Mouse (Mus musculus): Measurements from ENCODE around the gene Ift74.

Ift74 gene

DNA sequence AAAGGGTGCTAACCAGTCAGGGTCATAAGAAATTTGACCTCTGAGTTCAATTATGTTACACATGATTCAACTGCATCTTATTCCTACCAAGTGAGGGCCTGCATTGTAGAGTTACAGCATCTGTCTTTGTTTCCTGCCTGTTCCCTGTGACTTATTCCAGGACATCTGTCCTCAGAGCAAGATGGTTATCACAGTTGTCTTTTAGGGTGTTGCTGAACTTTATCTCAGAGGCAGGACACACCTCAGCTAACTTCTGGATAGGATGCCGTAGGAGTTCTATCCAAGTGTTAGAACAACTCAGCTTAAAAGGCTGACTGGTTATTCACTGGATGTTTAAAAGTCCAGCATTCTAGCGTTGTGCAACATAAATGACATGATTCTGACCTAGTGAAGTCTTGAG lies 77.9 kb downstream of the Ift74 start:
- DNase-seq (ENCODE audit: low spot score), result no peak

DNA sequence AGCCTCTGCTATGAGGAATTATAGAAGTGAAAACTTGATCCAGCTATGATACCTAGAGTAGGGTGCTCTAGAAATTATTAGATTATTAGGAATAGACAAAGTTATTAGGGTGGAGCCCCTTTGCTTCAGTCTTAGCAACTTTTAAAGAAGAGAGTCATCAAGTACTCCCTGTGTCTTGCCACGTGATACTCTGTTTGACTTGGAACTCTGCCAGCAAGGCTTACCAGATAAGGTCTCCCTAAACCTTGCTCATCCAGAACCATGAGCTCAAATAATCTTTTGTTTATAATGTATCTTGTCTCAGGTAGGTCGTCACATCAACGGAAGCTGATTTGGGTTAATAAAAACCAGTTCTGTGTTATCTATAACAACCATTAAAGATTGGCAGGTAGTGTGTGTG lies 82.1 kb downstream of the Ift74 start:
- no peak for DNase-seq (ENCODE audit: low spot score)

DNA sequence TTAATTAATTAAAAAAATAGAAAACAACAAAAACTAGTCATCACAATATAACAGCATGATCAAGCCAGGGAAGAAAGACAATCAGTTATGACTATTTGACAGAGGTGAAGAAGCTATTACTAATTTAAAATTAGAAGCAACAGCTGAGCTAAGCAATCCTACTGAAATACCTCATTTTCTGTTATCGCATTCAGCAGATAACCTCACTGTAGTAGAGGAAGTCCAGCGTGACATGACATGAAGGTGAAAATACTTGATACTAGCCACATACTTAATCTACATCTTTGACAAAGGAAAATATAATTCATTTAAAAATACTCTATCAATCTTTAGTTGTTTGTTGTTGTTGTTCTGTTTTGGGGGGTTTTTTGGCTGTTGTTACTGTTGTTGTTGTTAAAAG lies 96.7 kb downstream of the Ift74 start:
- DNase-seq (ENCODE audit: low spot score), result no peak

DNA sequence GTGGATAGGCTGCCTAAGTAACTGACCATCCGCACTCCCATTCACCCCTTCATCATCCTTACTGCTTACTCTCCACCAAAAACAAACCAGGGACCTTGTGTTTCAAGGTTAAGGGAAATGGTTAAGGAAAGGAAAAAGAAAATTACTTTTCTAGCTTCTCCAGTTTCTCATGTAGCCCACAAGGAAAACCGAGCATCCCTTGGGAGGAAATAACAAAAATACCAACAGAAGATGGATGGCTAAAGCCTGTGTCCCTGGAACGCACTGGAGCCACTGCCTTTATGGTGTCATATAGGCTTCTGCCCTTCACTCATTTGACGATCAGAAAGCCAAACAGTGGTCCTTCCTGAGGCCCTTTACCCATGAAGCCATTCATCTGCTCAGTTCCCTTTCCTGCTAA lies 97.1 kb downstream of the Ift74 start:
- no peak for DNase-seq (ENCODE audit: low spot score)

DNA sequence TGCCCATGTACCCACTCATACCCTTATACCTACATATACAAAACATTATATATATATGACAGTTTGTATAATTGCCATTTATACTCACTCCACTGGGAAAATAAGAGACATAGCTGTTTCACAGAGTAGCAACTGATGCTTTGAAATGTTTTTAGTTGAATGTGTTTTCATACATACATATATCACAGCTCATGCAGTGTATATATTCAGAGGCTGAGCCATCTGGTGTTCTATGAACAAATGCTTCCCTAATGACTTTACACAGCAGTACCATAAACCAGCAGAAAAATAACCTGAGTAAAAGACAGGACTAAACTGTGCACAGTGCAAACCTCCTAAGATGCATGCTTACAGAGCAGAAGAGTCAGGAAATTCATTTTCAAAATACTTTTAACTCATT lies 99.5 kb downstream of the Ift74 start:
- no peak for DNase-seq (ENCODE audit: low spot score)

DNA sequence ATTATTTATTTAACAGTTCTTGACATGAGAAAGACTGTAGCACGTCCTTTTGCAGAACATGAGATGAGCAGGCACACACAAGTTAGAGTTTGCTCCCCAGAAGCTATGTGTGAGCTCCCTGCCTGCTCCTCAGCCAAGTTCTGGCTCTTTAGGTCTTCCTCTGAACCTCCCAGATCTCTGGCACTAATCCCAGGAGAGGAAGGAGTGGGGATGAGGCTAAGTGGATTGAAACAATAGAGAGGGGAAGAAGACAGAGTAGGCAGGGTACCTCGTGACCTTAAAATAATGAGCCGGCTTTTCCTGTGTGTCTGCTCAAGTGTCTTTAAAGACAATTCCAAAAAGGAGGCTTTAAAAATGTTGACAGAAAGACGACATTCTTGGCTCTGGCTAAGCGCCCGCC lies 100.9 kb downstream of the Ift74 start:
- DNase-seq (ENCODE audit: low spot score), result no peak

DNA sequence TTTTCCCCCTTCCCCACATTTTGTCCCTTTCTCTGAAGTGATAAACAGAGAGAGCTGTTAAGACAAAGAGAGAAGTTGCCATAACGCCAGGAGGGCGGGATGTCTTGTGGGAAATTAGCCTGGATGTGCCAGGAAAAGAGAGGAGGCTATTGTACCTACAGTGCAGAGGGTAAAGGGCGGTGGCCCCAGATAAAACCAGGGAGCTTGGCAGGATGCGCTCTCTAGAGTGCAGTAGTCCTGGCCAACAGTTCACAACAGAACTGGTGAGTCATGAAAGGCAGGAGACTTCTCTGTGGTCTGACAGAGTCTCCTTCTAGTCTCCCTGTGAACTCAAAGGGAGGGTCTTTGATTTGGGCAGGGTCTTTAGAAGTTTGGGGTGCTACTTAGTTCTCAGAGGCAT lies 111.5 kb downstream of the Ift74 start:
- no peak for DNase-seq (ENCODE audit: low spot score)

DNA sequence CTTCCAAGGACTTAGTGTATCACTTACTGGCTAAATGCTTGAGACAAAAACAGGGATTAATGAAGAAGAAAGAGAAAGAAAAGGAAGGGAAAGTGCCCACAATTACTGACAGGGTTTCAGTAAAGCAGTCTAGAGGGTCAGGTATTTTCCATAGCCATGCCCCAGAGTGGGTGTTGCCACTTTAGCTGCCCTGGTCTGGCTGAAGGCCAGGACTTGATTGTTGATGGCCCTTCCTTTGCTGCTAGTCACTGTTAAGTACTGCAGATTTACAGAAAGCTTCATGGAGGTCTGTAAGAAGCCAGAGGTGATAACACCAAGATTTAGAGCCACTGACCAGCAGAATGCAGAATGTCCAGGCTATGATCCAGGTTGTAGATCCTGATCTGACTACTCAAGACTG lies 118.4 kb downstream of the Ift74 start:
- no peak for DNase-seq (ENCODE audit: low spot score)

DNA sequence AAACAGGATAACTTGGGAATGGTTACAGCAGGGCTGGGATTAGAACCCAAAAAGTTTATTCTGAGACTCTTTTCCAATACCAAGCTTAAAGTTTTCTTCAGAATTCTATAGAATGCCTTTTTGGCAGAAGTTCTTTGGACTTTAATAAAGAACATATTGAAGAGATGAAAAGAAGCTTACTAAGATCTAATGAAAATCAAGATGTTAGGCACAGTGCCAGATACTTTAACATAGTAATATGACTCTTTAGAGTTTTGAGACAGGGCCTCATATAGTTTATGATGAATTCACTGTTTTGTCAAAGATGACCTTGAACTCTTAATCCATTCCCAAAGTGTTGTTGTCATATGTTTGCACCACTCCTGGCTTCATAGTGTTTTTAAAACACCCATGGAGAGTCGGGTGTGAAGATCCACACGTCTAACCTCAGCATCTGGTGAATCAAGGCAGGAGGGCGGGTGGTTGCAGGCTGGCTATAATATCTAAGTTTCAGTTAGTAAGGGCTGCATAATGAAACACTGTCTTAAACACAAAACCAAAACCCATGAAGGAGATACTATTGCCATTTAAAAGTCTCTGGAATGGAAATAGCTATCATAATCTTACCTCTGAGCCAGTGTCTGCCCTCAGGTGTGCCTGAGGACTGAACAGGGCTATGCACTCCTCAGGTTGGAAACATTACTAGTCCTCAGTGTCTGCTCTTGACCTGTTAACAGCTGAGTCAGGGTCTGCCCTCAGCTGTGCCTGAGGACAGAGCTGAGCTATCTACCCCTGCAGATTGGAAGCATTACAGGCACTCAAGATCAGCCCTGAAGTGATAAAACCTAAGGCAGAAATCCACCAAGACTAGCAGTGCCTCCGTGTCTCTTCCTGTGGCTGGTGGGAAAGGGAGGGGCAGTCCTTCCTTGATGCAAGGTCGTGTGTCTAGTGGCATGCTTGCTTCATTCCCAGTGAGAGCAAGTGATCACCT lies 123.3 kb downstream of the Ift74 start:
- no peak for DNase-seq (ENCODE audit: low spot score)

DNA sequence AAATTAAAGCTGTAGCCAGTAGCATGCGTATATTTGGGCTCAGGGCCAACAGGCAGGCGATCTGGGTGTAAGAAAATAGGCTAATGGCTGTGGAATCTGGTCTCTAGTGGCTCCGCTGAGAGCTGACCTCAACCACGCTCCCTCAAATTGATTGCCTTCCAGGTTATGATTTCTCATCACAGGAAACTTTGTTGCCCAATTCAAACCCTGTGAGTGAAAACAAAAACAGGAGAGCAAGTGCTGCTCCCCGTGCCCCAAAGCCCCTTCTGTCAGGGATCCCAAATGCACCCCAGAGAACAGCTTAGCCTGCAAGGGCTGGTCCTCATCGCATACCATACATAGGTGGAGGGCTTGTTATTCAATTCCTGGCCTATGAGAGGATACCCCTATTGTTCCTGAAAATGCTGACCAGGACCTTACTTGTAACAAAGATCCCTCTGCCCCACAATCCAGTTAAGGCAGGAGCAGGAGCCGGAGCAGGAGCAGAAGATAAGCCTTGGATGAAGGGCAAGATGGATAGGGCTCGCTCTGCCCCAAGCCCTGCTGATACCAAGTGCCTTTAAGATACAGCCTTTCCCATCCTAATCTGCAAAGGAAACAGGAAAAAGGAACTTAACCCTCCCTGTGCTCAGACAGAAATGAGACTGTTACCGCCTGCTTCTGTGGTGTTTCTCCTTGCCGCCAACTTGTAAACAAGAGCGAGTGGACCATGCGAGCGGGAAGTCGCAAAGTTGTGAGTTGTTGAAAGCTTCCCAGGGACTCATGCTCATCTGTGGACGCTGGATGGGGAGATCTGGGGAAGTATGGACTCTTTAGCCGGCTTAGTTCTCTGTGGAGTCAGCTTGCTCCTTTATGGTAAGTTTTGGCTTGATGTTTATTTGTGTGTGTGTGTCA lies 124.8 kb downstream of the Ift74 start, which contains the start of gene Tek:
Gene Tek, plus strand, starts transcription at position 452 of the 894 bp plus-strand sequence.
- no peak for DNase-seq (ENCODE audit: low spot score)

DNA sequence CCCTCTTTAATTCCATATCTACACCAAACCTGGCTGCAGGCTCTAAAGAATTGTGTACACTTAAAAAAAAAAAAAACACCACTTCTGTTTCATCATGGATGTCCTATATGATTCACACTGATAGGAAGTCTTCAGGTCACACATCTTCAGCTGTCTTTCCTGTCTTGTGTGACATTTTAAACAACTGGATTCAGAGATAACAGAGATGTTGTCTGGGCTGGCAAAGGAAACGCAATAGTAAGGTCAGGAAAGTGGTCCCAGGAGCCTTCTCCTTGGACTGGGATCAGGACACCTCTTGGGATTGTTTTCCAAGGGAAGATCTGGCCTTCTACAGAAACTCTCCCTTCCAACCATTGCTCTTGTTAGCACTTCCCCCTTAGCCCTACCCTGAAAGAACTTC lies 127.5 kb downstream of the Ift74 start:
- no peak for DNase-seq (ENCODE audit: low spot score)

Data from spleen, adult 12 weeks (tissue).